Mouse (Mus musculus) cerebellum, adult 18-20 months (tissue): ENCODE data around the gene Fam205a2.
"Not testable (repeated sequence)": the region's sequence is repeated elsewhere in the genome, so short reads cannot be mapped to it uniquely, and the experiment has no call there.

Experiments
- DNase-seq, 2 experiments: peaks; one replicate each; pipeline ENCODE4 v3.0.0; 2021

The Fam205a2 gene

DNA sequence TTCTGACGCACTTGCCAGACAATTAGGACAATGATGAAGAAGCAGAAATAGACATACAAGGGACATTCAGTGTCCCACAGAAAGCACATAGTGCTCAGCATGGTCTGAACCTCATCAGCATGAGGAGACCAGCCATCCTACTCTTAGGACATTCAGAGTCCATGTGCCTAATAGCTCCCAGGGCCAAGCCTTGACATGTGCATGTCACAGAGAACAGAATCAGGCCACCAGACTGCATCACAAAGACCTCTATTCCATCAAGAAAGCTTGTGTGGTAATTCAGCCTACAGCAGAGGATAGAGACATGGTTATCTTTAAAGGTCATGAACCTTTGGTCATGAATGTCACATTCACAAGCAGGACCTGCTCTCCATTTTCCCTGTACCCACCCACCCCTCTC is at the start of gene Fam205a2:
TSS of gene Fam205a2 (minus strand) at position 101 of the 400 bp plus-strand sequence.
- DNase-seq: not testable (repeated sequence)
